Mouse (Mus musculus): ENCODE measurements around the gene Bhlhe40.

- TF ChIP-seq CTCF (conservative IDR thresholded peaks at IDR 0.05; ENCODE audit: insufficient read depth, insufficient read length, low read depth, low read length) (no peak), POLR2A (IDR thresholded peaks at IDR 0.05; ENCODE audit: low read depth, low read length) (no peak)
These were observed 32.6 kb downstream of the Bhlhe40 start for GRCm38 (mm10) chr6:108692986-108693385.

Data from kidney, adult 2 months (tissue).